Mouse (Mus musculus): ENCODE measurements at regions not wholly inside any gene's neighbourhood (a gene's known extent, or its start where the extent isn't known, plus 50 kb on each side); places are given as distances from the start of the nearest gene placed in this dataset.

- TF ChIP-seq POLR2A (IDR thresholded peaks at IDR 0.05; ENCODE audit: insufficient read depth, low read length), result no peak
- no peak for TF ChIP-seq CTCF (IDR thresholded peaks at IDR 0.05; ENCODE audit: low read depth, low read length)
- TF ChIP-seq EP300 (IDR thresholded peaks at IDR 0.05; ENCODE audit: insufficient read depth, low read depth, low read length), result no peak
Measured at GRCm38 (mm10) chr9:115551501-115551900, 241.3 kb upstream of the Stt3b start.

All from ES-Bruce4 (cell line).